Mouse (Mus musculus): ENCODE measurements around the gene Grip2.

- TF ChIP-seq EP300 (IDR thresholded peaks at IDR 0.05; ENCODE audit: insufficient read depth, low read depth, low read length) (peak; percentile 95), CTCF (IDR thresholded peaks at IDR 0.05) (no peak)
Measured at GRCm38 (mm10) chr6:91729677-91730127, 97.3 kb downstream of the Grip2 start.
